Mouse (Mus musculus) heart, postnatal 0 days (tissue): ENCODE data around the gene Rpsa. TPM values are rescaled to one million over a fixed set of nuclear protein-coding genes. Genes with fewer than 3 reads are reported as not detected.
A peak's percentile ranks its signal among the peaks of the same experiment; 100 is the strongest.

Experiments
- ATAC-seq: fragments of 200-750 bp; cut with Nextera tagmentation; 2 replicates; pipeline ENCODE4 v1.8.0; 2017; ENCODE audit warnings: low read depth, moderate number of reproducible peaks, moderate library complexity; ENCODE audit not compliant: insufficient read depth
- DNase-seq: peaks from one replicate; pipeline ENCODE4 v3.0.0-alpha.2; 2016; ENCODE audit warnings: low spot score
- H3K27ac ChIP-seq: fragments of 300-500 bp; sonication (generic); 2 replicates; pipeline ENCODE4 v1.5.1; 2014; ENCODE audit warnings: low read depth, mild to moderate bottlenecking
- H3K27me3 ChIP-seq: fragments of 300-500 bp; sonication (generic); 2 replicates; pipeline ENCODE4 v1.6.1; 2014; ENCODE audit warnings: low read length, mixed read lengths; ENCODE audit not compliant: control insufficient read depth, insufficient read depth
- H3K36me3 ChIP-seq: fragments of 300-500 bp; sonication (generic); replicated peaks from 2 replicates; pipeline ENCODE4 v1.6.1; 2014; ENCODE audit warnings: low read length, mixed read lengths; ENCODE audit not compliant: control insufficient read depth, insufficient read depth
- H3K4me1 ChIP-seq: fragments of 300-500 bp; sonication (generic); 2 replicates; pipeline ENCODE4 v1.6.1; 2014; ENCODE audit warnings: antibody characterized with exemption; ENCODE audit not compliant: control insufficient read depth, insufficient read depth
- H3K4me2 ChIP-seq: fragments of 300-500 bp; sonication (generic); 2 replicates; pipeline ENCODE4 v1.6.1; 2014; ENCODE audit warnings: low read depth, mild to moderate bottlenecking, low read length, moderate library complexity
- H3K4me3 ChIP-seq: fragments of 300-500 bp; sonication (generic); 2 replicates; pipeline ENCODE4 v1.5.1; 2014; ENCODE audit warnings: low read depth, low read length
- H3K9ac ChIP-seq: fragments of 300-500 bp; sonication (generic); replicated peaks from 2 replicates; pipeline ENCODE4 v1.6.1; 2014; ENCODE audit warnings: low read depth, low read length, mixed read lengths
- H3K9me3 ChIP-seq: fragments of 300-500 bp; sonication (generic); replicated peaks from 2 replicates; pipeline ENCODE4 v1.6.1; 2016; ENCODE audit warnings: low read length; ENCODE audit not compliant: control insufficient read depth
- CTCF ChIP-seq: IDR thresholded peaks from 2 replicates; pipeline ENCODE4 v1.5.1; 2016; ENCODE audit warnings: antibody characterized with exemption, control low read depth, low read depth
- EP300 ChIP-seq: IDR thresholded peaks from 2 replicates; pipeline ENCODE4 v1.6.1; 2016; ENCODE audit warnings: antibody characterized with exemption, low read depth
- WGBS: fragments of 180-500 bp; shearing (Covaris S2); extraction: QIAGEN DNeasy Blood & Tissue Kit; methylation state at CpG from one replicate; pipeline ENCODE4 v1.1.7; 2014; 5-methylcytosine and 5-hydroxymethylcytosine counted together
- polyA plus RNA-seq: library from polyadenylated mRNA; unstranded; fragments of >200 nt; fragmentation: Nextera tagmentation; extraction: Ambion mirVana; gene quantifications from 2 replicates; pipeline ENCODE4 v1.2.1, GENCODE M21; 2015
- total RNA-seq: library from RNA; depleted of rRNA; stranded (reverse); fragments of >200 nt; gene quantifications from 2 replicates; pipeline ENCODE4 v1.2.3, GENCODE M21; 2014; ENCODE audit warnings: low replicate concordance

Rpsa gene
- total and polyA plus RNA-seq, 2 experiments from 2014 or later, result 572 to 1,728 TPM

DNA sequence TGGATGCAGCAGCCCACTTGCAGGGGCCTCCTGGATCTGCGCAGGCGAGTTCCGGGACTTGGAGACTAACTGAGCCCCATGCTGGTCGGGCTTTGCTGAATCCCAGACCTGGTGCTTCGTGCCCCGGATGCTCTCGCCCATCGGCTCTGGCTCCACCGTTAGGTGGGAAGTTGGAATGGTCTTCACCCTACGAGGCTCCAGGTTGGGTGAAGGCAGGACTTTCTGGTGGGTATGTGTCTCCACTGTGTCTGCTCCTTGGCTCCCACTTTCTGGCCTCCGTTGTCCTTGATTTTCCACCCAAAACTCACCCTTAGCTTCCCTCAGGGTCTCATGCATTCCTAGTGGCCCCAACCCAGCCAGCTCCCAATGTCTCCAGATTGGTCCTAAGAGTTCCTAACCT, 8.0 kb downstream of the Rpsa start:
- Histone ChIP-seq H3K27me3 (no peaks in the 10 kb centered on the region), H3K9me3 (no peaks in the 10 kb centered on the region), H3K4me2 (no peak overlapping the region), H3K4me1 (no peaks in the 10 kb centered on the region), H3K27ac (no peak overlapping the region), H3K9ac (no peak overlapping the region), H3K36me3 (peaks cover 24% of the 10 kb centered on the region), H3K4me3 (no peak overlapping the region)
- TF ChIP-seq CTCF (no peak), EP300 (no peak)
- DNase-seq, result no peak
- no peak for ATAC-seq
- 87% methylated on average over 11 of the region's 11 CpGs for WGBS

DNA sequence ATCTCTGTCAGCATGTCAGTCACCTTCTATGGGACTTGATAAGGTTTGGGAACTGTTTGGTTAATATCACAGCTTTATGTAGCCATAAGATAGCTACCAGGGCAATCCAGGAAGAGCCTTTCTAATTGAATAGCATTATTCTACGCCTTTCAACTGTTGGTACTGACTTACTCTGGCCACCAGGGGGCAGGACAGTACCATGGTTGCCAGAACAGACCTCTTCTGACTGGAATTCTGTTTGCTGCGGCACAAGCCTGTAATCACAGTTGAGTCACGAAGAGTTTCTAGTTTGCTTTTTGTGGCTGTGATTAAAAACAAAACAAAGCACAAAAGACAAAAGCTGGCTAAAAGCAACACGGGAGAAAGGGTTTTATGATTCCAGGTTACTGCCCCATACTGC, 13.2 kb downstream of the Rpsa start:
- peak; percentile 75; the same call in 1 of the 2 replicates for ATAC-seq
- TF ChIP-seq CTCF, result peak; percentile 92
- TF ChIP-seq EP300, result no peak

DNA sequence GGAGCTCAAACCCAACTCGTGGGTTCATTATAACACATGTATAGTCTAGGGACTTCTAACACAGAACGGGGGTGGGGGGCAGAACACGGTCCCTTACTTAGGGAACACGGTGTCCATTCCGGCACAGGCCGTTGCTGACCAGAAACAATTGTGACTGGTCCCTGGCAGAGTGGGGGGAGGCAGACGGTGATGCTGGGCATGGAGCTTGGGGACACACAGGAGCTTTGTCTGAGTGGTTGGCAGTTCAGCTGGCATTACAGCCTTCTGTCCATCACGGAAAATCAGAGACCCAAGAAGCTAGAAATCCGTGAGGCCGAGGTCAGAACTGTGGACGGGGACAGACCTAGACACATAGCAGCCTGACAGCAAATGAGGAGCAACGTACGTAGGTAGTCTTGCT, 17.0 kb downstream of the Rpsa start:
- Histone ChIP-seq H3K4me3 (no peak overlapping the region), H3K4me1 (no peaks in the 10 kb centered on the region), H3K27ac (no peak overlapping the region), H3K9ac (no peak overlapping the region), H3K9me3 (no peaks in the 10 kb centered on the region), H3K27me3 (no peaks in the 10 kb centered on the region), H3K4me2 (no peak overlapping the region), H3K36me3 (no peaks in the 10 kb centered on the region)
- TF ChIP-seq CTCF (no peak), EP300 (no peak)
- ATAC-seq (no peak), DNase-seq (no peak)
- WGBS, result 82% methylated on average over 13 of the region's 13 CpGs

More for the DNA sequence above, 13.2 kb downstream of the Rpsa start:
- Histone ChIP-seq H3K9me3 (no peaks in the 10 kb centered on the region), H3K4me1 (no peaks in the 10 kb centered on the region), H3K9ac (no peak overlapping the region), H3K36me3 (no peaks in the 10 kb centered on the region), H3K27ac (no peak overlapping the region), H3K4me2 (no peak overlapping the region), H3K27me3 (no peaks in the 10 kb centered on the region), H3K4me3 (no peak overlapping the region)
- peak; percentile 84 for DNase-seq
- 4% methylated on average over 4 of the region's 4 CpGs for WGBS

DNA sequence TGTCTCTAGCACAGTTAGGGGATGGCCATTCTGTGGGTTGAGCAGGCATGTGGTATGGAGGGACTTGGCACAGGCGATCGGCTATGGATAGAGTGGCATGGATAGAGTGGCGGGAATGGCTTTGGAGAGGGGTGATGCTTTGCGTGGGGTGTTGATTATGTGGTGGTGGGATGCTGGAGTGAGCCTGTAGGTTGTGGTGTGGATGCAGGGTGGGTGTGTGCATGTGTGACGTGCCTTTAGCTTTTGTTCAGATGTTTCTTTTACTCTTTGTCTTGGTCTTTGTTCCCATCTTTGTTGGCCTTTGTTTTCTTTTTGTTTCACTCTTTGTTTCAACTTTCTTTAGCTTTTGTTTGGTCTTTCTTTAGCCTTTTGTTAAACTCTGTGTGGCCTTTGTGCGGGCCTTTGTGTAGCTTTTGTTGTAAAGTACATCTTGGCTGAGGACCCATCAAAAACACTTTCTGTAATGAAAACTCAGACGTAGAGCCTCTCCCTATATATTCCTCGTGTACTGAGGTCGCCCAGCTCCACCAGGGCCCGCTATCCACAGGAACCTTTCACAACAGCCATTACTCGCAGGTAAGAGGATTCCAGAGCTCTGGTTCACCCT, 21.8 kb downstream of the Rpsa start, which contains the start of gene Mobp:
Gene Mobp (plus strand): TSS at position 486 of the 607 bp plus-strand sequence.
- H3K9me3 ChIP-seq, result no peaks in the 10 kb centered on the region

DNA sequence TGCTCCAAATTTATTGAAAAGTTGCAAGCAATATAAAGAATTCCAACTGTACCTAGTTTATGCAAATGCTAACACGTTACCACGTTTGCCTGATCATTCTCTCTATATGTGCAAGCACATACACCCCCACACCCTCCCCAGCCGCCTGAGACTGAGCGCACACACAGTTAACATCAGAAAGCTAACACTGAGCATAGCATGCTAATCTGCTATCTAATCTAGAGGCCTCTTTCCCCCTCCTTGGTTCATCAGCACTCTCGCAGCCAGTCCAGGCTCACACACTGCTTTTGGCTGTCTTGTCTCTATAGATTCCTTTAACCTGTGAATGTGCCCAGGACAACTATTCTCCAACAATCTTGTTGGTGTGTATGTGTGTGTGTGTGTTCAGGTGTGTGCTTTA, 23.7 kb downstream of the Rpsa start:
- H3K27me3 ChIP-seq, result no peaks in the 10 kb centered on the region
- H3K4me1 ChIP-seq, result no peaks in the 10 kb centered on the region
- 50% methylated on average over 5 of the region's 5 CpGs for WGBS
- H3K9ac ChIP-seq, result no peak overlapping the region
- no peaks in the 10 kb centered on the region for H3K9me3 ChIP-seq
- no peak overlapping the region for H3K27ac ChIP-seq
- TF ChIP-seq EP300 (no peak), CTCF (no peak)
- ATAC-seq (no peak), DNase-seq (no peak)
- no peaks in the 10 kb centered on the region for H3K36me3 ChIP-seq
- no peak overlapping the region for H3K4me2 ChIP-seq
- no peak overlapping the region for H3K4me3 ChIP-seq

More for the DNA sequence above, 21.8 kb downstream of the Rpsa start, which contains the start of gene Mobp:
- no peak for TF ChIP-seq EP300
- TF ChIP-seq CTCF, result no peak
- no peak for DNase-seq
- H3K27me3 ChIP-seq, result no peaks in the 10 kb centered on the region
- H3K4me3 ChIP-seq, result no peak within 1 kb of the TSS
- H3K4me2 ChIP-seq, result no peak within 1 kb of the TSS
- ATAC-seq, result no peak
- 67% methylated on average over 11 of the region's 11 CpGs for WGBS
- H3K4me1 ChIP-seq, result no peaks in the 10 kb centered on the region
- H3K27ac ChIP-seq, result no peak within 1 kb of the TSS
- H3K9ac ChIP-seq, result no peak within 1 kb of the TSS
- H3K36me3 ChIP-seq, result no peaks in the 10 kb centered on the region

DNA sequence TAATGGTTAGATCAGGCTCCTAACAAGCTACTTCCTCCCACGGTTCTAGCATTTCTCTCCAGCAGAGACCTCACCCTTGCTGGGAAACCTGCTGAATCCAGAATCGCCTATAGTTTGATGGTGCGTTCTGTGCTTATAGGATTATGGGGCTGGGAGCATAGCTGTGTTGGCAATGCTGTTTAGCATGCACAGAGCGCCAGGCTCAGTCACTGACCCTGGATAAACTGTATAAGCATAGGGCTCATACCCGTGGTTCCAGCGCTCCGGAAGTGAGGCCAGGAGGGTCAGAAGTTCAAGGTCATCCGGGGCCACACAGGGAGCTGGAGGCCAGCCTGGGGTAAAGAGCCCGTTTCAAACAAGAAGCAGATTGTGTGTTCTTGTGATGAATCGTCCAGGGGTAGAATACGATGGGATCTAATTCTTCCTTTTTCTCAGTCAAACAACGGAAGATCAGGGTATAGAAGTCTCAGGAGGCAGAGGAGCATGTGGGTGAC, 24.5 kb downstream of the Rpsa start:
- H3K27me3 ChIP-seq, result no peaks in the 10 kb centered on the region
- TF ChIP-seq EP300, result no peak
- TF ChIP-seq CTCF, result no peak
- DNase-seq (no peak), ATAC-seq (no peak)
- H3K36me3 ChIP-seq, result no peaks in the 10 kb centered on the region
- H3K9ac ChIP-seq, result no peak overlapping the region
- WGBS, result 72% methylated on average over 12 of the region's 12 CpGs
- no peaks in the 10 kb centered on the region for H3K4me1 ChIP-seq
- no peak overlapping the region for H3K27ac ChIP-seq
- H3K9me3 ChIP-seq, result no peaks in the 10 kb centered on the region
- H3K4me2 ChIP-seq, result no peak overlapping the region
- H3K4me3 ChIP-seq, result no peak overlapping the region
